Mouse (Mus musculus) myocyte (in vitro differentiated cells): ENCODE results near the gene Tada2b.

Experiments
- CEBPB ChIP-seq: IDR thresholded peaks from 2 replicates; pipeline ENCODE4 v1.6.1; 2011; ENCODE audit warnings: mild to moderate bottlenecking, moderate library complexity; ENCODE audit not compliant: poor library complexity, insufficient read depth, severe bottlenecking
- E2F4 ChIP-seq: IDR thresholded peaks from one replicate; pipeline ENCODE4 v1.6.1; 2011; ENCODE audit warnings: mild to moderate bottlenecking, control low read depth, moderate library complexity; ENCODE audit not compliant: insufficient read depth
- MAX ChIP-seq: IDR thresholded peaks from one replicate; pipeline ENCODE4 v1.6.1; 2011; ENCODE audit warnings: low read depth, mild to moderate bottlenecking, control low read depth
- MYOD1 ChIP-seq, 3 experiments: IDR thresholded peaks; one replicate each; pipeline ENCODE4 v1.6.1; 2011; ENCODE audit warnings: control low read depth in 2 of 3, low read depth in 2 of 3, mild to moderate bottlenecking in 2 of 3, moderate library complexity in 1 of 3; ENCODE audit not compliant: insufficient read length in 2 of 3, control insufficient read depth in 1 of 3
- MYOG ChIP-seq, 3 experiments: IDR thresholded peaks; one replicate each; pipeline ENCODE4 v1.6.1; 2011; ENCODE audit warnings: control low read depth in 2 of 3, low read depth in 2 of 3, mild to moderate bottlenecking in 2 of 3; ENCODE audit not compliant: insufficient read length in 2 of 3, control insufficient read depth in 1 of 3, insufficient read depth in 1 of 3
- POLR2A ChIP-seq: IDR thresholded peaks from one replicate; pipeline ENCODE4 v1.6.1; 2011; ENCODE audit warnings: low read depth, mild to moderate bottlenecking, control low read depth, moderate library complexity; ENCODE audit not compliant: insufficient read length
- POLR2AphosphoS2 ChIP-seq: IDR thresholded peaks from one replicate; pipeline ENCODE4 v1.6.1; 2011; ENCODE audit warnings: low read depth, control low read depth; ENCODE audit not compliant: insufficient read length
- REST ChIP-seq: IDR thresholded peaks from one replicate; pipeline ENCODE4 v1.6.1; 2011; ENCODE audit warnings: mild to moderate bottlenecking, control low read depth, moderate library complexity; ENCODE audit not compliant: insufficient read depth, insufficient read length
- SRF ChIP-seq: IDR thresholded peaks from one replicate; pipeline ENCODE4 v1.6.1; 2011; ENCODE audit warnings: low read depth; ENCODE audit not compliant: control insufficient read depth, insufficient read length
- TCF12 ChIP-seq: IDR thresholded peaks from one replicate; pipeline ENCODE4 v1.6.1; 2011; ENCODE audit warnings: mild to moderate bottlenecking, control low read depth; ENCODE audit not compliant: poor library complexity, insufficient read depth, severe bottlenecking
- USF1 ChIP-seq: IDR thresholded peaks from one replicate; pipeline ENCODE4 v1.6.1; 2011; ENCODE audit warnings: low read depth, mild to moderate bottlenecking, control low read depth, moderate library complexity

DNA sequence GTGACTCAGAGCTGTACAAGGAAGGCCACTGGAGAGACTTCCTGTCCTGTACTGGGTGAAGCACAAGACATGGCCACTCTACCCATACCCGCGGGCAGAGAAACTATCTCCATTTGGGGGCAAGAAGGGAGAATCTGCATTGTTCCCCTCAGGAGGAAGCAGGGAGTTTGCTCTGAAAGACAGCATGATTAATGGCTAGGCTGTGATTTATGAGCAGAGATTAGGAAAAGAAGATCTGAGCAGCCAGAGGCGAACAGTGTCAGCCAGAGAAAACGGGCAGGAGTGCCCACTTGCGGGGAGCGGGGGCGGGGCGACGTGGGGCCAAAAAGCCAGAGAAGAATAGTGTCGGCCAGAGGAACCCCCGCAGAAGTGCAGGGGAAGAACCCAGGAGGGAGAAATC, 56.3 kb downstream of the Tada2b start:
- TF ChIP-seq MAX (no peak), POLR2A (no peak), TCF12 (no peak), MYOD1 (IDR thresholded peaks at IDR 0.05; ENCODE audit: control insufficient read depth in 1 of 3, insufficient read length in 2 of 3, low read depth in 2 of 3) (no peak), E2F4 (no peak), POLR2AphosphoS2 (no peak), CEBPB (no peak), USF1 (no peak), REST (no peak), SRF (no peak), MYOG (IDR thresholded peaks at IDR 0.05; ENCODE audit: control insufficient read depth in 1 of 3, insufficient read depth in 1 of 3, insufficient read length in 2 of 3, low read depth in 2 of 3) (no peak)
